ENCODE assay signal across 9 mouse cellular contexts in genomic region chr3:108940001-108940633, GRCm38 (mm10). TPM values are rescaled to one million over a fixed set of nuclear protein-coding genes. Genes with fewer than 3 reads are reported as not detected.
A peak's percentile ranks its signal among the peaks of the same experiment; 100 is the strongest.
DNase-seq lines count a peak whose midpoint lies in the region; ATAC-seq and TF ChIP-seq lines count a peak whose summit lies in the region.
"Had no signal": no experiment of that assay in that cellular context is flagged by ENCODE, and none has a peak within 500 bp of the region (broad histone marks: within the 10 kb centered on the region; RNA-seq: fewer than 3 reads in every experiment).

Gene Gm9857 (minus strand): TSS chr3:108940445.

- WGBS in forebrain, embryonic 15.5 days, result 64% methylated on average over 43 of the region's 59 CpGs
- 49% methylated on average over 50 of the region's 59 CpGs for WGBS in liver, embryonic 12.5 days (ENCODE audit: insufficient replicate concordance)

- no peak within 1 kb of the TSS for H3K27ac ChIP-seq in ES-Bruce4 (ENCODE audit: insufficient read depth, low read length)
- H3K27ac ChIP-seq in forebrain, embryonic 15.5 days (replicated peaks), result no peak within 1 kb of the TSS
- no peak within 1 kb of the TSS for H3K27ac ChIP-seq in liver, embryonic 12.5 days

- H3K9ac ChIP-seq in ES-Bruce4 (ENCODE audit: low read depth, poor library complexity, severe bottlenecking), result no peak within 1 kb of the TSS
- 0 out of 2 replicates have a peak within 1 kb of the TSS, but pooled peaks have one; percentile 4 for H3K9ac ChIP-seq in forebrain, embryonic 15.5 days (replicated peaks)
- H3K9ac ChIP-seq in liver, embryonic 12.5 days, result no peak within 1 kb of the TSS

- H3K9me3 ChIP-seq in ES-Bruce4 (replicated peaks; ENCODE audit: control insufficient read depth, insufficient read depth, low read length, poor library complexity, severe bottlenecking), result peaks cover 14% of the 10 kb centered on the region
- H3K9me3 ChIP-seq in forebrain, embryonic 15.5 days, result no peaks in the 10 kb centered on the region
- no peaks in the 10 kb centered on the region for H3K9me3 ChIP-seq in liver, embryonic 12.5 days (replicated peaks)

- TF ChIP-seq POLR2A in ES-Bruce4 (IDR thresholded peaks at IDR 0.05; ENCODE audit: insufficient read depth, low read length), result no peak

- peak within 1 kb of the TSS; percentile 55 for H3K4me2 ChIP-seq in forebrain, embryonic 15.5 days (replicated peaks)
- peak within 1 kb of the TSS; percentile 66 for H3K4me2 ChIP-seq in liver, embryonic 12.5 days

- DNase-seq in frontal cortex, postnatal 25 days (ENCODE audit: low spot score in 2 of 2), result no peak
- DNase-seq in retina, postnatal 1 day, result peak; percentile 41
- DNase-seq in Muller cell, postnatal 12 days (ENCODE audit: inconsistent ontology term), result no peak
- DNase-seq in left cerebral cortex, postnatal 36 days (ENCODE audit: low spot score in 2 of 2), result no peak

- 0 out of 2 replicates have a peak, but pooled peaks have one; percentile 38 for ATAC-seq in frontal cortex, adult (ENCODE audit: low TSS enrichment)
- peak; percentile 82 for ATAC-seq in forebrain, embryonic 15.5 days (replicated peaks)
- peak; percentile 32; the same call in 1 of the 2 replicates for ATAC-seq in liver, embryonic 12.5 days

- TF ChIP-seq CTCF in ES-Bruce4 (IDR thresholded peaks at IDR 0.05; ENCODE audit: low read depth, low read length), result no peak

- no peaks in the 10 kb centered on the region for H3K36me3 ChIP-seq in ES-Bruce4 (ENCODE audit: control insufficient read depth, insufficient read depth, low read length, poor library complexity, severe bottlenecking)
- H3K36me3 ChIP-seq in forebrain, embryonic 15.5 days, result no peaks in the 10 kb centered on the region
- H3K36me3 ChIP-seq in liver, embryonic 12.5 days, result no peaks in the 10 kb centered on the region

- intact Hi-C loops in left cerebral cortex, postnatal 36 days (cut with DNase I), result no loop called here

- H3K27me3 ChIP-seq in ES-Bruce4 (ENCODE audit: control insufficient read depth, insufficient read depth, low read length, poor library complexity, severe bottlenecking), result peaks cover 11% of the 10 kb centered on the region
- H3K27me3 ChIP-seq in forebrain, embryonic 15.5 days, result no peaks in the 10 kb centered on the region
- H3K27me3 ChIP-seq in liver, embryonic 12.5 days (replicated peaks), result peaks cover 22% of the 10 kb centered on the region

- peak within 1 kb of the TSS; percentile 11 for H3K4me3 ChIP-seq in ES-Bruce4 (ENCODE audit: low read depth, low read length)
- H3K4me3 ChIP-seq in forebrain, embryonic 15.5 days, result peak within 1 kb of the TSS; percentile 40
- H3K4me3 ChIP-seq in liver, embryonic 12.5 days, result peak within 1 kb of the TSS; percentile 33

- TF ChIP-seq EP300 in ES-Bruce4 (IDR thresholded peaks at IDR 0.05; ENCODE audit: insufficient read depth, low read depth, low read length), result no peak

- H3K4me1 ChIP-seq in ES-Bruce4 (ENCODE audit: control insufficient read depth, insufficient read depth, low read length), result no peaks in the 10 kb centered on the region
- peaks cover 5% of the 10 kb centered on the region; the same call in 1 of the 2 replicates for H3K4me1 ChIP-seq in forebrain, embryonic 15.5 days
- H3K4me1 ChIP-seq in liver, embryonic 12.5 days, result peaks cover 6% of the 10 kb centered on the region

RNA-seq across cellular contexts. Expression of gene Gm9857, which starts in this region (rescaled TPM):
- polyA plus RNA-seq in ES-Bruce4 (2011; ENCODE audit: insufficient read depth, insufficient read length, low read depth, missing spikeins), result not detected in 2 replicates
- 0.75 and 0.78 TPM in 2 replicates for polyA plus RNA-seq in forebrain, embryonic 15.5 days (2015; fragmentation: Nextera tagmentation; extraction: Ambion mirVana)
- polyA plus RNA-seq in liver, embryonic 12.5 days (2016; fragmentation: Nextera tagmentation; extraction: Ambion mirVana), result not detected in 2 replicates
- not detected for total RNA-seq in left cerebral cortex, postnatal 36 days (2021)
- total RNA-seq: heart, postnatal 14 days had no signal

Comparison
In these comparisons a context has a peak if more than half of its experiments do, and no peak if none do; other contexts are left out.
1. Peak in ATAC-seq, H3K4me3 ChIP-seq, H3K9ac ChIP-seq and H3K4me2 ChIP-seq in forebrain, embryonic 15.5 days; RNA of the gene not detected or under 1 TPM.
2. Peak in ATAC-seq, H3K4me3 ChIP-seq and H3K4me2 ChIP-seq in liver, embryonic 12.5 days; RNA of the gene not detected or under 1 TPM.
3. ATAC-seq: peak in every context shown above with its lines; median percentile 82 in forebrain, embryonic 15.5 days; 38 in frontal cortex, adult; 32 in liver, embryonic 12.5 days.